8 mouse cellular contexts compared by ENCODE assay signal in the genomic region with DNA sequence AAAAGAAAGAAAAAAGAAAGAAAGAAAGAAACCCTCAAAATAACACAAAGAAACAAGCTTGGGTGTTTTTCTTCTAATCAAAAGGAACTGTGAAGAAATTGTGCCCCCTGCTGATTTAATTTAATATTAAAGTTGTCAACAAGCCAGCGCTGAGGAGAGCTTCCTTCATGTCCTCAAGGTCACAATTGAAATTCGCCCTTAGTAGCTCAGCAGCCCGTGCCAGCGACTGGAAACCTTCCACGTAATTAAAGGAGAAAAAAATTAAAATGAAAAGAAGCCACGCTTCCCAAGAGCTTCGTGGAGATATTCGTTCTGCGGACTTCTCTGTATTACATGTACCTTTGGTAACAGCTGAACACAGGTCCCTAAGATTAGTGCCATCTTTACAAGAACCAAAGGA.
DNase-seq lines count a peak whose midpoint lies in the region; ATAC-seq and TF ChIP-seq lines count a peak whose summit lies in the region.

No protein-coding gene starts in this region.

- dilution Hi-C loops in CH12.LX (cut with MboI; ENCODE audit: extremely low pct_ligation_motif_present, extremely low pct_unique_long_range_greater_than_20kb, low sequenced_read_pairs) = no loop called here

- no peaks in the 10 kb centered on the region for H3K9me3 ChIP-seq in hindbrain, embryonic 15.5 days
- H3K9me3 ChIP-seq in hindbrain, embryonic 13.5 days = no peaks in the 10 kb centered on the region
- no peaks in the 10 kb centered on the region for H3K9me3 ChIP-seq in CH12.LX (replicated peaks; ENCODE audit: low read length)
- no peaks in the 10 kb centered on the region for H3K9me3 ChIP-seq in forebrain, embryonic 11.5 days (ENCODE audit: control insufficient read depth, low read length)

- no peak for TF ChIP-seq EP300 in CH12.LX (IDR thresholded peaks at IDR 0.05; ENCODE audit: low read length)

- H3K4me1 ChIP-seq in hindbrain, embryonic 15.5 days (replicated peaks) = peaks cover 12% of the 10 kb centered on the region
- H3K4me1 ChIP-seq in hindbrain, embryonic 13.5 days (replicated peaks) = peaks cover 9% of the 10 kb centered on the region
- H3K4me1 ChIP-seq in CH12.LX (ENCODE audit: control insufficient read depth in 1 of 2, insufficient read depth in 2 of 2) = peaks cover 6 to 24% of the 10 kb centered on the region in 2 experiments; a peak in 3 of 4 replicates
- H3K4me1 ChIP-seq in forebrain, embryonic 11.5 days (replicated peaks; ENCODE audit: control insufficient read depth, insufficient read depth, low read length) = no peaks in the 10 kb centered on the region

- 30% methylated on average over 9 of the region's 9 CpGs for WGBS in hindbrain, embryonic 15.5 days
- WGBS in hindbrain, embryonic 13.5 days = 46% methylated on average over 9 of the region's 9 CpGs
- WGBS in forebrain, embryonic 11.5 days = 50% methylated on average over 9 of the region's 9 CpGs

- no peaks in the 10 kb centered on the region for H3K27me3 ChIP-seq in hindbrain, embryonic 15.5 days
- H3K27me3 ChIP-seq in hindbrain, embryonic 13.5 days = no peaks in the 10 kb centered on the region
- H3K27me3 ChIP-seq in CH12.LX (replicated peaks) = no peaks in the 10 kb centered on the region
- no peaks in the 10 kb centered on the region for H3K27me3 ChIP-seq in forebrain, embryonic 11.5 days (ENCODE audit: control insufficient read depth, insufficient read depth, low read length)

- no peak for ATAC-seq in hindbrain, embryonic 15.5 days (ENCODE audit: low FRiP score, low read depth)
- no peak for ATAC-seq in hindbrain, embryonic 13.5 days (ENCODE audit: low FRiP score)
- no peak for ATAC-seq in forebrain, embryonic 11.5 days (replicated peaks; ENCODE audit: low FRiP score)

- no peak overlapping the region for H3K9ac ChIP-seq in hindbrain, embryonic 15.5 days
- H3K9ac ChIP-seq in hindbrain, embryonic 13.5 days = no peak overlapping the region
- H3K9ac ChIP-seq in CH12.LX (ENCODE audit: insufficient read depth, low read depth) = no peak overlapping the region
- no peak overlapping the region for H3K9ac ChIP-seq in forebrain, embryonic 11.5 days (ENCODE audit: low read length)

- peak in 1 of 2 experiments; percentile 46; a peak in 2 of 4 replicates for TF ChIP-seq CTCF in CH12.LX (conservative IDR thresholded peaks at IDR 0.05 in 1 of 2, IDR thresholded peaks at IDR 0.05 in 1 of 2; ENCODE audit: low read depth in 2 of 2, low read length in 2 of 2)

- TF ChIP-seq RAD21 in CH12.LX (IDR thresholded peaks at IDR 0.05; ENCODE audit: low read depth, low read length) = peak; percentile 23

- H3K79me2 ChIP-seq in CH12.LX (replicated peaks; ENCODE audit: control insufficient read depth, extremely low read depth, insufficient read depth, poor library complexity, severe bottlenecking) = no peaks in the 10 kb centered on the region

- H3K36me3 ChIP-seq in hindbrain, embryonic 15.5 days = no peaks in the 10 kb centered on the region
- H3K36me3 ChIP-seq in hindbrain, embryonic 13.5 days = no peaks in the 10 kb centered on the region
- H3K36me3 ChIP-seq in CH12.LX (replicated peaks in 1 of 2; ENCODE audit: control insufficient read depth in 1 of 2, insufficient read depth in 1 of 2, low read length in 1 of 2) = no peaks in the 10 kb centered on the region
- H3K36me3 ChIP-seq in forebrain, embryonic 11.5 days (ENCODE audit: control insufficient read depth, insufficient read depth, low read length) = no peaks in the 10 kb centered on the region

- in situ Hi-C loops in CH12.LX (cut with MboI; ENCODE audit: low pct_ligation_motif_present, low pct_unique_long_range_greater_than_20kb, low sequenced_read_pairs) = no loop called here

- TF ChIP-seq POLR2A in CH12.LX (IDR thresholded peaks at IDR 0.05; ENCODE audit: low read depth, low read length) = no peak

- DNase-seq in CH12.LX (ENCODE audit: extremely low read depth) = no peak
- DNase-seq in adrenal gland, postnatal 36 days = peak; percentile 45 to 47
- peak; percentile 16 to 24 for DNase-seq in kidney, postnatal 4 days
- no peak for DNase-seq in forebrain, embryonic 11.5 days (ENCODE audit: low spot score)
- no peak for DNase-seq in spleen, postnatal 4 days (ENCODE audit: low spot score in 2 of 2)
- DNase-seq in frontal cortex, postnatal 14 days (ENCODE audit: low spot score in 2 of 2) = no peak

- 0 out of 2 replicates have a peak overlapping the region, but pooled peaks have one; percentile 14 for H3K27ac ChIP-seq in hindbrain, embryonic 15.5 days (replicated peaks)
- no peak overlapping the region for H3K27ac ChIP-seq in hindbrain, embryonic 13.5 days
- H3K27ac ChIP-seq in CH12.LX (ENCODE audit: insufficient read depth, low read depth) = no peak overlapping the region
- no peak overlapping the region for H3K27ac ChIP-seq in forebrain, embryonic 11.5 days (ENCODE audit: low read depth, low read length)

- H3K4me2 ChIP-seq in hindbrain, embryonic 15.5 days = no peak overlapping the region
- no peak overlapping the region for H3K4me2 ChIP-seq in hindbrain, embryonic 13.5 days
- no peak overlapping the region for H3K4me2 ChIP-seq in CH12.LX (ENCODE audit: insufficient read depth, low read depth, poor library complexity, severe bottlenecking)
- H3K4me2 ChIP-seq in forebrain, embryonic 11.5 days (ENCODE audit: low read depth, low read length, severe bottlenecking) = no peak overlapping the region

- no peak overlapping the region for H3K4me3 ChIP-seq in hindbrain, embryonic 15.5 days
- H3K4me3 ChIP-seq in hindbrain, embryonic 13.5 days = no peak overlapping the region
- no peak overlapping the region for H3K4me3 ChIP-seq in CH12.LX (replicated peaks in 1 of 3; ENCODE audit: low read depth in 2 of 3, low read length in 2 of 3, poor library complexity in 1 of 3)
- H3K4me3 ChIP-seq in forebrain, embryonic 11.5 days (ENCODE audit: low read depth, low read length) = no peak overlapping the region

TF ChIP-seq in CH12.LX, 34 proteins besides CTCF, POLR2A, EP300 and RAD21:
- TF ChIP-seq MXI1 (IDR thresholded peaks at IDR 0.05; ENCODE audit: low read depth, low read length) = no peak
- TF ChIP-seq USF1 (IDR thresholded peaks at IDR 0.05; ENCODE audit: low read depth, low read length) = no peak
- TF ChIP-seq ZMIZ1 (IDR thresholded peaks at IDR 0.05; ENCODE audit: low read depth, low read length) = no peak
- TF ChIP-seq MAX (IDR thresholded peaks at IDR 0.05; ENCODE audit: low read length) = no peak
- no peak for TF ChIP-seq UBTF (IDR thresholded peaks at IDR 0.05; ENCODE audit: low read depth, low read length)
- TF ChIP-seq ETS1 (conservative IDR thresholded peaks at IDR 0.05; ENCODE audit: low read depth, low read length) = no peak
- no peak for TF ChIP-seq GABPA (IDR thresholded peaks at IDR 0.05; ENCODE audit: insufficient replicate concordance, low read depth, low read length)
- no peak for TF ChIP-seq TBP (conservative IDR thresholded peaks at IDR 0.05; ENCODE audit: low read depth, low read length)
- TF ChIP-seq MYC (IDR thresholded peaks at IDR 0.05; ENCODE audit: low read depth, low read length) = no peak
- TF ChIP-seq RCOR1 (conservative IDR thresholded peaks at IDR 0.05; ENCODE audit: low read depth, low read length) = no peak
- TF ChIP-seq SIN3A (IDR thresholded peaks at IDR 0.05; ENCODE audit: low read length) = no peak
- TF ChIP-seq ZNF384 (IDR thresholded peaks at IDR 0.05; ENCODE audit: low read depth, low read length) = no peak
- no peak for TF ChIP-seq IRF4 (IDR thresholded peaks at IDR 0.05; ENCODE audit: low read depth, low read length)
- TF ChIP-seq BHLHE40 (IDR thresholded peaks at IDR 0.05; ENCODE audit: low read depth, low read length) = no peak
- TF ChIP-seq E2F4 (IDR thresholded peaks at IDR 0.05; ENCODE audit: insufficient replicate concordance, low read depth, low read length) = no peak
- no peak for TF ChIP-seq MAZ (IDR thresholded peaks at IDR 0.05; ENCODE audit: low read depth, low read length)
- no peak for TF ChIP-seq CHD1 (IDR thresholded peaks at IDR 0.05; ENCODE audit: low read depth, low read length)
TF ChIP-seq in CH12.LX: peak in this region for 0.

Comparison
In these comparisons a context has a peak if more than half of its experiments do, and no peak if none do; other contexts are left out.
1. DNase-seq: peak in adrenal gland, postnatal 36 days (2 of 2) and kidney, postnatal 4 days (2 of 2); none in CH12.LX (single experiment), forebrain, embryonic 11.5 days (single experiment), spleen, postnatal 4 days (0 of 2) and frontal cortex, postnatal 14 days (0 of 2).